Mouse (Mus musculus) 3T3-L1 (cell line): ENCODE measurements around the gene Teddm2.
"Not testable (repeated sequence)": the region's sequence is repeated elsewhere in the genome, so short reads cannot be mapped to it uniquely, and the experiment has no call there.

Experiments
- DNase-seq: peaks from one replicate; pipeline ENCODE4 v3.0.0-alpha.2; 2015; ENCODE audit warnings: low read depth, low spot score

Teddm2 gene

DNA sequence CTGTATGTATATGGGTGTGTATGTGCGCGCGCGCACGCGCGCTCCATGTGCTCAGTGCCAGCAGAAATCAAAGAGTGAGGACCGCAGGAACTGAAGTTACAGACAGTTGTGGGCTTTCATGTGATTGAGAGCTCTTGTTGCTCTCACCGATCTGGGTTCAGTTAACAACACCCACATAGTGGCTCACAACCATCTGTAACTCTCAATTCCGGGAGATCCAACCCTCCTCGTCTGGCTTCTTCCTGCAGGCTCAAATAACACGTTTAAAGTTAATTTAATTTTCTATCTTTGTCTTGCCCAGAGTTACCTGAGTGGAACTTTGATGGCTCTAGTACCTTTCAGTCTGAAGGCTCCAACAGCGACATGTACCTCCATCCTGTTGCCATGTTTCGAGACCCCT, 4.2 kb upstream of the Teddm2 start:
- DNase-seq, result no peak

DNA sequence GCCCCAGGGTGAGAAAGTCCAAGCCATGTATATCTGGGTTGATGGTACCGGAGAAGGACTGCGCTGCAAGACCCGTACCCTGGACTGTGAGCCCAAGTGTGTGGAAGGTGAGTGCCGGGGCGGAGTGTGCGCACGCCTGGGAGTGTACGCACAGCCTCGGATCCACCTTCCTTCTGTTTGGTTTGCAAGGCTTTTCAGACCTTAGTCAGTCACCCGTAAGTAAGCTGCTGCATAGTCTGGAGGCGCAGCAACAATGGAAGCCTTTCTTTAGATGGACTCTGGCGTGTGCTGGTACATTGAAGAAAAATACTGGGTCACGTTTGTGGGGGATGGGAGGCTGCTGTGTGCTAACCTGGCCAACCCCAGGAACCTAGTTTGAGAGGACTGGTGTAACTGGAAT, 3.0 kb upstream of the Teddm2 start:
- no peak for DNase-seq

DNA sequence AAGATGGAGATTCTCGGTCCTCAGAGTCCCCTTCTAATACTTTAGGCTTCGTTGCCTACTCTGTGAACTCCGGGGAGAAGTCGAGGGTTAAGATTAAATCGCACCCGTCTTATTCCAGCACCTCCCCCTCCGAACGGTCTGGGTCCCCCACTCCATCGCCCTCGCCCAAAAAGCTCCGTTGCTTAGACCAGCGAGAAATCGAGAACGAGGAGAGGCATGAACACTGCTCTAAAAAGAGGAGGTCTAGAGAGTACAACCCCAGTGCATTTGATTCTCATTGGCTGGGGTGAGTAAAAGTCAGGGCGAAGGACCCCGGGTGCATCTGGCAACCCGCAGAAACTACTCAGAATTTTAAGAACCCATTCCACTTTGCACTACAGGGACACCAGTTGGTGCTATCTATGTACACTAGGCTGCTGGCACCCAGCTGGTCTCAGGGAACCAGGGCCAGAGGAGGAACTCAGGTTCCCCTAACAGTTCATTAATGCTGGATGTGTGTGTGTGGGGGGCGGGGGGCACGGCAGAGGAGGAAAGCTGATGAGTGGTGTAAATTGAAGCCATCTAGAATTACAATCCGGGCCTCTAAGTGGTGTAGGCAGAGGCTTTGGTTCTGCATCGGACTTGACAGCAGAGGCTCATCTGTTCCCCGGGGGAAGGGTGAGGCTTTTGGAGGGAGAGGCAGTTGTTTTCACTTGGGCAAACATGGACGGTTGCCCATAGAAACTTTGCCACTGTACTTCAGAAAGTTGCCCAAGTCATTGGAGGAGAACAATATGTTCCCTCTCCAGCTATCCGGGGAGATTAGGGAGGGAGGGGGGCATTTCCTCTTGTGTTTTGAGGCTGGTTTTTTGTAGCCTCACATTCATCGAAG, 1.1 kb upstream of the Teddm2 start:
- DNase-seq, result peak; percentile 41

DNA sequence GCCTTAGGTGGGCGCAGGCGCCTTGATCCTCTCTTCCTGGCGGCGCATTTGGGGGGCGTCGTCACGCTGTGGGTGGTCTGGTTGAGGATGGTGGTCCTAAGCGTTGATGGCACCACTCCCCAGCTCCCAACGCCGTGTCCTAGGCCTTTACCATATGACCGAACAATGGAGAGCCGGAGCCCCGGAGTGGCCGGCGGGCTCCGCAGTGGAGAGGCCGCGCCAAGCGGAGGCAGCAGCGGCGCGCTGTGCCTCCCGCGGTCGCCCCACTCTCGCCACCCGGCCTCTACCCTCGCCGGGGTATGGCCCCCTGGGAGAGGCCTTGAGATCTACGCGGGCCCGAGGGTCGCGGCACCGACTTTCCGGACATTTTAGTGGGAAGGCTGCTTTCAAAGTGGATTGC, 353 bp upstream of the Teddm2 start:
- DNase-seq, result peak; percentile 49

DNA sequence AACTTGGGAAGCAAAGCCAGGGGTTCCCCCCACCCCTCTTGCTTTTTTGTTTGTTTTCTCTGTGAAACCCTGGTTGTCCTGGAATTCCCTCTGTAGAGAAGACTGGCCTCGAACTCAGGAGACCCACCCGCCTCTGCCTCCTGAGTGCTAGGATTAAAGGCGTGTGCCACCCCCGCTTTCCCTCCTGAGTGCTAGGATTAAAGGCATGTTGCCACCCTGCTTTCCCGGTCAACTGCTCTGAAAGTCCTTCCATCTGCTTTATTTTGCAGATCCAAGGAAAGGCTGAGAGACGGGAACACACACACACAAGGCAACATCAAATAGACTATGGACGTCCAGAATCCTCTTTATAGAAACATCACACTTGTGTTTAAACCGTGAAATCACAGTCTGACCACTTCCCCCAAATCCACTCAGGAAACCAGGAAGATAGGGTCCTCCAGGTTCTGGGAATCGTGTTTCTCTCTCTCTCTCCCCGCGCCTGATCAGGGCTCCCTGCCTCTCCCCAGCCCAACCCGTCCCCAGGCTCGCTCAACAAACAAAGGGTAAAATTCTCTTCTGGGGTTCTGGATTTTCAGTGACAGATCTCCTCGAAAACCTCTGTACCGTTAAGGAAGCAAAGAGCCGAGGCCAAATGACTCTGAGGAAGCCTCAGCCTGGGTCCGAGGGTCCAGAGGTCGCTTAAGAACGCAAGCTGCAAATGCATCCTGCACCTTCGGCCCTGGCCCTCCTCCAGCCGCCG, 868 bp downstream of the Teddm2 start:
- no peak for DNase-seq

DNA sequence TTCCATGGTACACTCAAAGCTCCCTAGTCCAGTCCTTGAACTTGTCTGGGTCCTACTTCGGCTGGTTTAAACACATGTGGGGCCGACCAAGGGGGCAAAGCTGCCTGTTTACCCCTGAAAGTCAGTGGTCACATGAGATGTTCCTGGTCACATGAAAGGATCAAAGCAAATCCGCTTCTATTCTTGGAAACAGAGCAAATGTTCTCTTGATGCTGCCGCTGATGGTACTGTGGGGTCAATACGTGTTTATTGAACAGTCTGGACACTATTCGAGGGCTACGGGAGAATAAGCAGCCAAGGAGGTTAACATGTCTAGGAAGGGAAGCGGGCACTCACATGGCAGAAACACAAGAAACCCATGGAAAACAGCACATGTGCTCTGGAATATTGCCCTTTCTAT, 2.8 kb downstream of the Teddm2 start:
- no peak for DNase-seq

DNA sequence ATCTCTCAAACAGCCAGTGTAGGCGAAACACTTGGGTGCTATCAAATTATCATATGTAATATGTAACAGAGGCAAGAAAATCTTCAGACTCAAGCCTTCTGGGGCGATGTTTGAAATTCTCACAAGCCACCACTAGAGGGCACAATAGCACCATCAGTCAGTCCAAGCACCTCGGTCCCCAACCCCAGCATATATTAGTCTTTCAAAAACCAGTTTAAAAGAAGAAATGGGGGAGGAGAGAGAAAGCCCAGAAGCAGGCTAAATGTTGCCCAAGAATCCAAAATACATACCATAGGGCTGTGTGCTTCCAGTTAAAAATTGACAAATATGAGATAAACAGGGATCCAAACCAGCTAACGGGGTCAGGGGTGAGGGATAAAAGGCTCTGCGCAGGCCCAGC, 5.0 kb downstream of the Teddm2 start:
- peak; percentile 86 for DNase-seq

DNA sequence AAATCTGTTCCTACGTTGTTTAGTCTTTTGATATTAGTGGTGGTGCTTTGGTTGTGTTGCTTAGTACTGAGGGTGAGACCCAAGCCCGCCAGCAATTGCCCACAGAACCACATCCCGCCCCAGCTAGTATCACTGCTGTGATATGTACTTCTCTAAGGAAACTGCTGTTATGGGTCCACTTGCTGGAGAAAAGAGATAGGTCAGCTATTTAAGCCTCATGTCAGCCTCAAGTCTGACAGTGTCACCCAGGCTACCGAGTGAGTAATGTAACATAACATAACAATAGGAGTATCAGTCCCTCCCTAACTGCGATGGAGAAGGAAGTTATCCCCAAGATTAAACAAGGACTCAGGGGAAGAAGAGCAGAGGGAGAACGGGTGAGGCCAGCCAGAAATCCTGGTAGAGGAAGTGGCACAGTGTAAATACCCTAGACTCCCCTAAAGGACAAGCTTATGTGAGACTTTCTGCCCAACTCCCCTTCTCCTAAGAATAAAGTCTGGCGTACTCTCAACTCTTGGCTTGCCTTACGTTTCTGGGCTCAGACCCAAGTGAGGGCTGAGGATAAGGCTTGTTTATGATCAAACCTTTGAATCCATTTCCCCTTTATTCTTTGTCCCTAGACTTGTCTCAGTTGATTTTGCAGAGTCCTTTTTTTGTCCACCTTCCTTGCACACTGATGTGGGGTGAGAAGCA, 5.7 kb downstream of the Teddm2 start:
- no peak for DNase-seq

DNA sequence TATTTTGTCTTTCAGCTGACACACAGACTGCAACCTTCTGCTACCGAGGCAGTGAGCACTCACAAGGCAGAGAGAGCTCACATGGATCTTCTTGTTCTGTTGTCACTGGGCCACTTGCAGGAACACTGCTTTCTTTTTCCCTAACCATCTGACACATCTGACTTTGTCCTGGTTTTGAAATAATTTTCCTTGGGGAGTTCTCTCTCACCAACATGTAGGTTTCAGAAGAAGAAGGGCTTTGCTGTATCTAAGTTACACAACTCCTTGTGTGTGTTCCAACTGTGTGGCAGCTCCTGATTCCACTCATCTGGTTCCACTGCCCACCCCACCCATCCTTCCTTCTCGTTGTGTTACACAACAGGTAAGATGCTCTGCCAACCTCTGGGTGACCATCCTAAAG, 6.3 kb downstream of the Teddm2 start:
- no peak for DNase-seq

DNA sequence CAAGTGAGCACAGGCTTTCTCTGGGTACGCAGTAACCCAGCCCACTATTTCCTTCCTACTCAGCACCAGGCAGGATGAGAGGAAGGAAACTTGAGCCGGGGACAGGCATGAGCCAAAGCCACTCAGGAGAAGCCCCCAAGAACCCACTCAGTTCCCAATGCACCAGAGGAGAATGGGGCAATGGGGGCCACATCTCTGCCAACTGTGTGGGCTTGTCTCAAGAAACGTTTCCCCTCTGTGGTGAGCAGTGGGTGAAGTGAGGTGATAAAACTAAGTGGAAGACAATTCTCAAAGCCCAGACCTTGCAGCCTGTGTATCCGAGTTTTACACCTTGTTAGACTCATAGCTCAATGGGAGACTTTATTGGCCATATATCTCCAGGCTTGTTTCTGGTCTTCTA, 8.6 kb downstream of the Teddm2 start, which contains the start of gene Teddm1a:
Gene Teddm1a, plus strand, starts transcription at position 301 of the 400 bp plus-strand sequence.
- no peak for DNase-seq

DNA sequence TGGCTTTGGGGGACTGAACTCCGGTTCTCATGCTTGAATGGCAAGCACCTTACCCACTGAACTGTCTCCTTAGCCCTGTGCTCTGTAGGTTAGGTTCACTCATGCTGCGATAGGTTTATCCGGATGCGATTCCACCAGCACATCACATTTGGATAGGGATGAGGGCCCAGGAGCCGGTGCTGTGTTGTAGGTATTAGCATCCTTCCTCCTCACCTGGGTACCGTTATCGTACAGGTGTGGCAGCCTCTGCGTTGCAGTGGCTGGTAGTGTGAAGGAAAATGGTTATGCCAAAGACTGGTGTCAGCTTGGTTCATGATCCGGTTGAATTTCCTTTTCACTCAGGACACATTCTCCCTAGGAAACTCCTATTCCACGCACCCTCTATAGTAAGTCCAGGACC, 9.9 kb downstream of the Teddm2 start:
- no peak for DNase-seq

DNA sequence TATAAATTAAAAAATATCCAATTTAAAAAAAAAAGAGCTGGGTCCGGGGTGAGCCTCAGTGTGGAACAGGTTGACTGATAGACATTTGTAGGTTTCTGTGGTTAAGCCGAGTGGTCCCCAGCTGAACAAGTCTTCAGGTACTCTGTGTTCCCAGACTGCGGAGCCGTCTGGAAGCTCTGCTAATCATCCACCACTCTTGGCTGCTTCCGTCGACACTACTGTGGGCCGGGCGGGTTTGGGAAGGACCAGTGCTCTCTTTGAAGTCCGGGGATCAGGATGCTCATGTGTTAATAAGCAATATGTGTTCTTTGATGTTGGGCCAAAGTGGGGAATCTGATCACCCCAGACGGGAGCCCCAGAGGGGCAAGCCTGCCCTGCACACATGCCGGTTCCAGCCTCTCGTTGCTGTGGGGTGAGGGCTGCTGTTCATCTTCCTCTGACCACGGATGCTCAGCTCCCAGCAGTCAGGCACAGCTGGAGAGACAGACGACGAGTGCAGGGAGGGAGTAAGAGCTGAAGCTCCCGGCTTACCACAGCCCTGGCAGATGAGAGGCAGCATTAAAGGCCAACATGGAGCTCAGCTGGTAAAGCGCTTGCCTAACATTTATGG, 13.9 kb downstream of the Teddm2 start:
- no peak for DNase-seq

DNA sequence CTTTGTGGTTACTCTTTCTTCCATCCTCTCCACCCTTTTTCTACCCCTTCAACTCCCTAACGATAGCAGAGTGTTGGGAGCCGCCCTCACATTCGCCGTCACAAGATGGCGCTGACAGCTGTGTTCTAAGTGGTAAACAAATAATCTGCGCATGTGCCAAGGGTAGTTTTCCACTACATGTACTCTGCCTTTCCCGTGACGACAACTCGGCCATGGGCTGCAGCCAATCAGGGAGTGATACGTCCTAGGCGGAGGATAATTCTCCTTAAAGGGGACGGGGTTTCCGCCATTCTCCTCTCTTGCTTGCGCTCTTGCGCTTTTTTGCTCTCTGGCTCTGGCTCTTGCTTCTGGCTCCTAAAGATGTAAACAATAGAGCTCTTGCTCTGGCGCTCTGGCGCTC, 19.6 kb downstream of the Teddm2 start:
- DNase-seq, result not testable (repeated sequence)

DNA sequence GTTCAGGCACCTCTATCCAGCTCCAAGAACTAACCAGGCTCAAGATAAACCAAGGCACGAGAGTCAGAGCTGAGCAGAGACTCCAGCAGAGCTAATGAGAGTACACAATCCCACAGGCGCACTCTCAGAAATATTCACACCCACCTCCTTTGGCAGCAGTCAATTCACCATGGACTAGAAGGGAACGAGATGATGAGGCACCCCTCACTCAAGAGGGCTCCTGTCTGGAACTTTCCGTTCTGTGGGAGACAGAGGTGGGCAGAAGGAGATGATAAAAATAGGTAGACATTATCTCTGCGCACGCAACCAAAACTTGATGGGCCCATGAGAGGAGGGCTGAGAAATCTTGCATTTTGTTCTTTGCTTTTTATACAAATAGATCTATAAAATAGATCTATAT, 26.0 kb downstream of the Teddm2 start, which contains the start of gene Teddm1b:
Gene Teddm1b, plus strand, starts transcription at position 301 of the 400 bp plus-strand sequence.
- no peak for DNase-seq

DNA sequence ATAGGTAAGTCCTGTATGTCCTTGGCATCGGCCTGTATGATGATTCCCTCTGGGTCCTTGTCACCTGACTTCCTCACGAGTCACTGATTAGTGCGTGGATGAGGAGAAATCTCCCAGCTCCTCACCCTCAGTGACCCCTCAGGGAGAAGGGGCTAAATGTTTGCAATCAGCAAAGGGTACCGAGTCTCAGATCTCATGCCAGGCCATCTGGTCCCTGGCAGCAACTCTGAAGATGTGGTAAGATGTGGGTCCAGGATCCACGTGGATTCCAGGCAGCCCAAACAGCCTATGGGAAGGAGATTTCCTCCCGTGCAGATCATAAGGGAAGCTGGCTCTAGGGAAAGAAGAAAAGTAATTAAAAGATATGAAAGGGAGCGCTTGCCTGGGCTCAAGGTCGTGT, 44.1 kb downstream of the Teddm2 start:
- DNase-seq, result no peak

DNA sequence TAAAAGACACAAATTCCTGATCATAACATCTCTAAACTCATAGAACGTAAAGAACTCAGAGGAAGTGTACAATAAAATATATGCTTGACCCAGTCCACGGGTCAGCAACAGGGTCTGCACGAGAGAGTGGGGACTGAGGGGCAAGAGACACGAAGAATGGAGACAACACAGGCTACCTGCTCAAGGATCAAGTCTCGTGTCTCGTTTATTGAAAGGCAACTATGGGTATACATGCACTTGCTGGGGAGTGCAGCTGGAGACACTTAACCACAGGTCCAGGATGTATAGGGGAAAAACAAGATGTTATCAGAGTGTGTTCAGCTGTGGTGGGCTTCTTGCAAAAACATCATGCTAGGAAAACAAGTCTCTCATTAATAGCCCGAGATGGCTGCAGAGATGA, 47.3 kb downstream of the Teddm2 start:
- DNase-seq, result not testable (repeated sequence)

DNA sequence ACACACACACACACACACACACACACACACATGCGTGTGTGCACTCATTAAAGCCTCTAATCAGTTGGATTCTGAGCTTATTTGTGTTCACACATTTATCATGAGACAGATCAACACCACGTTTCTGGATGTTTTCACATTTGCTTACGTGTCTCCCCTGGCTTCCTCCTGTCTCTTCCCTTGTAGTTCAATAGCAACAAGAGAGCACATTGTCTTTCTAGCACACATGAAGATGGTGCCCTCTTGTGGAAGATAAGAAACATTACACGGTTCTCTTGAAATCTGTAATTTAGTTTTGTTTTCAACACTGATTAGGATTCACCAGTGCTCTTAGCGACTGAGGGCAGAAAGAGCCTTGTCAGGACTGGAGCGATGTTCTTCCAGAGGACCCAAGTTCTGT, 53.2 kb downstream of the Teddm2 start:
- peak; percentile 73 for DNase-seq

DNA sequence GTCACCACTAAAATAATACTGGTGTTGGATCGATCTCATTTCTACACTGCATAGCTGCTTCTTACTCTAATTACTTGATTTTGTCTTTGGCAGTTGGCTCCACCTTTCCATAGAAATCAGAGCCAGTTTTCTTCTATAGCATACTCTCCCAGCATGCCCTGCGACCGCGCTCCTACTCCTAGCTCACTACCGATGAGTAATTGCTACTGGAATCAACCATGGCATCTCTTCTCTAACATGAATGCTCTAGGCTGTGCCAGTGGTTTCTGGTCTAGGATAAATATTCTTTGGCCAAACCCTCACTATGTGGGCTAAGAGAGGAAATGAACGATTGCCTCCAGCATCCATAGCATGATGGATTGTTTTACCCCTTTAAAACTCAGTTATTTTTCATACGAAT, 53.6 kb downstream of the Teddm2 start:
- DNase-seq, result peak; percentile 21

DNA sequence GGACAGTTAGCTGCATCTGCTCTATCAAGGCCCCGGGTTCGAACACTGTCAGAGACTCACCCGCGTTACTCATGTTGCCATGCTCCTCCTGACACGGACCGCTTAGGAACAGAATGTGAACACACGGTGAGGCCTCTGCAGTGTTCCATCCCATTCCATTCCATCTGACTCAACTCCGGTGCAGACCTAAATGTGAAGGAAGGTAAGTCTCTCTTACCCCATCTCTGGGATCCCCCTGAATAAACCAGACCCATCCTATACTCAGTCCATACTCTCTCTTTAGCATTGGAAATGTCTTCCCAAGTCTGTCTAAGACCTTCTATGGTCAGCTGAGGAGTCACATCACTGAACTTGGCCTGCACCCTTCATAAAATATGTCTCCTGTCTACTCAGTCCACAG, 56.0 kb downstream of the Teddm2 start, which contains the start of gene Rgsl1:
Gene Rgsl1, minus strand, starts transcription at position 101 of the 400 bp plus-strand sequence.
- no peak for DNase-seq

DNA sequence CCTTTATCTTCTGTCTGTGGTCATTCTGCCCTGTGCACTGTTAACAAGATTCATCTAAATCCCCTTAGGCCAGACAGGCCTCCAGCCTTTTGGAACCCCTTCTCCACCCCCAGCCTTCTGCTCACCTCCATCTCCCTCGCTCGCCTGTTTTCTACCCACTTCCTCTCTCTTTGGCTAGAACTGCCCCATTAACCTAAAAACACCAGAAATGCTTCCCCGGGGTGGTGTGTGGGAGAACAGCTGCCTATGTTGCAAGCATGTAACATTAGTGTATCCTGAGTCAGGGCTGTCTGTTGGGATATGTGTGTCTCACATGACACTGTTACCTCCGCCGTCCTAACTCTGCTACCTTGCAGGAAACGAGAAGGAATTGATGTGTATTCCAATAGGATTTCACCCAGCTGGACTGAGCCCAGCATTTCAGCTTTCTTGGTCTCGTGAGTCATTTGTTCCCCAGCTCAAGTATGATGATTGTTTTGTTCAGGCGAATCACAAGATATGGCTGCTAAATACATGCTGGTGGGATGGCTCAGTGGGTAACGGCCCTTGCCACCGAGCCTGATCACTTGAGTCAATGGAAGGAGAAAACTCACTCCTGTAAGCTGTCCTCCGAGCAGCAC, 57.8 kb downstream of the Teddm2 start:
- DNase-seq, result peak; percentile 74

DNA sequence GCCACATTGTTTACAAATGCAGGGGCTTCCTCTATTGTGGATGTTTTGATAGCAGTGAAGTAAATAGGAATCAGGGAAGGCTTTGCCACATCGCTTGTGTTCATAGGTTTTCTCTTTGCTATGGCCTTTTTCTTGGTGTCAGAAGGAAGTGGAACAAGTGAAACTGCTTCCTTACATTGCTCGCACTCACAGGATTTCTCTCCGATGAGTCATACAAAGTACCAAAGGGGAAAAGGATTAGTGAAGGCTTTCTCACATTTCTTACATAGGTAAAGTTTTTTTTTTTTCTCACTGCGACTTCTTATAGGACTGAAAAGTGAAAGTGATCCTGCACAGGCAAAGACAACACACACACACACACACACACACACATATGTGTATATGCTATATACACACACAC, 64.0 kb downstream of the Teddm2 start:
- peak; percentile 74 for DNase-seq
